Mouse (Mus musculus): Measurements from ENCODE around the gene Kcnv2.

Gene Kcnv2

DNA sequence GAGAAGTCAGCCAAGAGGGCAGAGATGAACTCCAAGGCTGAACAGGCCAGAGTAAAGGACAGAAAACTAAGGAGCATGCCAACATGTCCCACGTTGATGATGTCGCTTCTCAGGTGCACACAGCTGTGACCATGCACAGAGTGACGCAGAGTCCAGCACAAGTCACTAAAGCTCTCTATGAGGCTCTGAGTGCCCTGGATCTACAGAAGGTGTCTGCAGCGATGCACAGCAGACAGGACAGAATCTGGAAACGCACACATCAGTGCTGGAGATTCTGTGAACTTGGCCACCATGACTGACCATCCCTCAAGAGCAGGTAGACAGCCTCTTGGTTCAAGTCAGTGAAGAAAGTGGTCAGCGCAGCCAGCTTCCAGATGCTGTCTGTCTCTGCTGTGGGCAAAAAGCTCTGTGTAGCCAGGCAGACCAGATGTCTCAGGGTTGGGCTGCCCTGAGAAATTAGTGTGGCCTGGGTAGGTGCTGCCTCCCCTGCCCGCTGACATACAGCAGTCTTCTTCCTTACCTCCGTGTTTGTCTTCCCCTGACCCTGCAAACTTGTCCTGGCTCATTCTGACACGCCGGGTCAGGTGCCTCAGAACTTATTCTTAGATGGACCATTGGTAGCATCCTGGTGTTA is 43.8 kb downstream of the Kcnv2 start:
- DNase-seq: no peak

DNA sequence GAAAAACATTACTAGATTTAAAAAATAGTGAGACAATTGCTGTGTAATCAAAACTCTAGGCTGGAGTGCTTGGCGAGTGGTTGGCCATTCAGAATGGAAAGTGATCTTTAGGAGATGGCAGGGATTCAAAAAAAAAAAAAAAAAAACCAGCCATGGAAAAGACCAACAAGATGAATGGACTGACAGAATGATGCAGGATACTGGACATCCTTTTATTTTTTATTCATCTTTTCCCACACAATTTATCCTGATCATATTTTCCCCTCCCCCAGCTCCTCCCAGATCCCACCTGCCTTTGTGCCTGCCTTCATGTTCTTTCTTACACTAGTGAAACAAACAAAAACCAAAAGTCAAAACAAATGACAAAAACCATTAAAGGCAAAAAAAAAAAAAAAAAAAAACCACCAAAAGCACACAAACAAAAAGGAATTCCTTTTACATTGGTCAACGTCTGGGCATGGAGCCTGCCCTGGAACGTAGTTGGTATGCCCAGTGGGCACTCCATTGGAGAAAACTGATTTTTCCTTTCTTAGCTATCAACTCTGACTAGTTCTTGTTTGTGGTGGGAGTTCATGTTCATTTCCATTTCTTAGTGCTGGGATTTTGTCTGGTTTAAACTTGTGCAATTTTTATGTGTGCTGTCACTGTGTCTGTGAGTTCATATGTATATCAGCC is 47.2 kb downstream of the Kcnv2 start:
- no peak for DNase-seq

DNA sequence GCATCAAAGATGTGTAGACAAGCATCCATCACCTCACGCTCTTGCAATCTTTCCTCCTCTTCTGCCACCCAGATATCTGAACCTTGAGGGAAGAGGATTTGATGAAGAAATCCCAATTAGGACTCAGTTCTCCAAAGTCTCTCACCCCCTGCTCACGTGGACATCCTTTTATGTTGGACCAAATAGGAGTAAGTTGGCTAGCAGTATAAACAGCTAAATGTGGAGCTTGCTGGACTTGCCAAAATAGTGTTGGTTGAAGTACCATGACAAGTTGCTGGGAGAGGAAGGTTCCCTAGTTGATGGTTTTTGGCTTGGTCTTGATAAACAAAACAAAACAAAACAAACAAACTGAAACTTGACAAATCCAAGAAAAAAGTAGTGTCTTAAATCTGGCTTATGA is 47.8 kb downstream of the Kcnv2 start:
- DNase-seq: no peak

DNA sequence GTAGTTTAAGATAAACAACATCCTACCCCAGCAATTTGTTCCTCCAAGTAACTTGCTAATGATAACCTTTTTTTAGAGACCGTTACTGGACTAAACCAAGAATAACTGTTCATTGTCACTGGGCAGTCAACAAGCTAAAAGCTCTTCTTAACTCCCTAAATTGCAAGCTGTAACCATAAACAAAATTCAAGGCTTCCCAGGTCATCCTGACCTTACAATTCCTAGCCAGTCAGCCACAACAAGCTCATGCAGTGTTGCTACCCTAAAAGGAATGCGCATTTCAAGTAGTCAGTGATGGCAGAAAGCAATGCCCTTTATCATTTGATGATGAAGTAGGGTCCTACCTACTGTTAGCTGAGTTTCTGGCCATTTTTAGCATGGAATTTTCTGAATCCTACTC is 48.4 kb downstream of the Kcnv2 start:
- DNase-seq: no peak

DNA sequence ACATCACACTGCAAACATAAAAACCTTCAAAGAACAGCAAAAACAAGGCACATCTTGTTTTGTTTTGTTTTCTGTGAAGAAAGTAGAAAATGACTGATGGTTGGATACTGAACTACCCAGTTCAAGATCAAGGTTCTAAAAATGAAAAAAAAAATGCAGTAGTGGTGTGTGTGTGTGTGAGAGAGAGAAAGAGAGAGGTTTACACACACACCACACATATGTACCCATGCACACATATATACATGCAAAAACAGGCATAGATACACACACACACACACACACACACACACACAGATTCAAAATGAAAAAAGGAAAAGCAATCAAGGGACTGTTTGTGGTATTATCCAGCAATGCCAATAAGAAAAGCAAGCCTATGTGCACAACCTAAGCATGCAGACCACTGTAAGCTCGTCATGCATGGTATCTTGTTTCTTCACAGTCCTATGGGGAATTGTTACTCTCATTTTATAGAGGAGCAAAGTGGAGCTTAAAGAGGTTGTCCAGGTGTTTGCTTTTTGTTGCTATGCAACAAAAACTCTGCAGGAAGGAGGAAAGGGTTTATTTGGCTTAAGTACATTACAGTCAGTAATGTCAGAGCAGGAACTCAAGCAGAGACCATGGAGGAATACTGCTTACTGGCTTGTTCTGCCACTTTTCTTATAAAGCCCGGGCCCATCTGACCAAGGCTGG is 57.5 kb downstream of the Kcnv2 start:
- DNase-seq: no peak

DNA sequence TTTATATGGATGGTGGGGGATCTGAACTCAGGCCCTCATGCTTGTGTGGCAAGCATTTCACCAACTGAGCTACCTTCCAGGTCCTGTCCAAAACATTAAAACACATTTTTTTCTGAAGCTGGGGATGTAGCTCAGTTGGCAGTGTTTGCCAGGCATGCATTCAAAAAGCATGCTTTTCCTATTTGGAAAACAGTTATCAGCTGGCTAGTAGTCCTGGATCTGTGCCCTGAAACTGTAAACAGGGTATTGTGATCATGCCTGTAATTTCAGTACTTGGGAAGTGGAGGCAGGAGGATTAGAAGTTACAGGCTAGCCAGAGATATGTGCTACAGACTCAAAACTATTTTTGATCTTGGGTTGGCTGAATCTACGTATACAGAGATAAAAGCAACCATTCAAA is 59.7 kb downstream of the Kcnv2 start:
- no peak for DNase-seq

DNA sequence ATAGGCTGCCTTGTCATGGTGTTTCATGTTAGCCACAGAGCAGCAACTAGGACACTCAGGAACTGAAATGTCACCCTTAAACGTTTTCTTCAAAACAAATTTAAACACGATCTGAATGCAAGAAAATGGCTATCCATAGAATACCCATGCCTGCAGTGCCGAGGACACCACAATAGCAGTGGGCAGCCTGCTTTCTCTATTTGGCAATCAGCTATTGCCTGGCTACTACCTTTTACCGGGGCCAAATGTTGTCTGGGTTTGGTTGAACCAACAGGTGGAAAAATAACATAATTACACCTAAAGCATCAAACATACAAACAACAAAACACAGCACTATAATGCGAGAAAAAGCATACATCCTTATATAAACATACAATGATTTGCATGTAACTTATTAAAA is 60.9 kb downstream of the Kcnv2 start:
- DNase-seq: no peak

DNA sequence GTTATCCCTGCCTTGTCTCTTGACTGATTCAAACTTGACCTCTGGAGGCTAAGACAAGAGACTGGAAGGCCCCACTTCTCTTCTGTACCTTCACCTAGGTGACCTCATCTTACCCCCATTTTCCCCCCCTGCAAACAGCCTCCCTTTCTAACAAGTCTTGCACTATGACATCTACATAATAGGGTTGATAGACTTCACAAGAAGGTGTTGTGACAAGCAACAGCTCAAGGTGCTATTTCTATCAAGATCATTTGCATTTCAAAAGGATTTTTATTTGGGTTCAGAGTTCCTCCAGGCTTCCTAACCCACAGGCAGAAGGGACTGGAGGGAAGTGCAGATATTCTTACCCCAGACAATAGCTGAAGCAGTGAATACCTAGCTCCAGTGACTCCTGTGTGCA is 62.9 kb downstream of the Kcnv2 start:
- no peak for DNase-seq
